Mouse (Mus musculus) lung, postnatal 4 days (tissue): ENCODE results near the gene Plin3.
A peak's percentile ranks its signal among the peaks of the same experiment; 100 is the strongest.

ENCODE experiments used
- DNase-seq, 2 experiments: peaks; one replicate each; pipeline ENCODE4 v3.0.0; 2021

The Plin3 gene

DNA sequence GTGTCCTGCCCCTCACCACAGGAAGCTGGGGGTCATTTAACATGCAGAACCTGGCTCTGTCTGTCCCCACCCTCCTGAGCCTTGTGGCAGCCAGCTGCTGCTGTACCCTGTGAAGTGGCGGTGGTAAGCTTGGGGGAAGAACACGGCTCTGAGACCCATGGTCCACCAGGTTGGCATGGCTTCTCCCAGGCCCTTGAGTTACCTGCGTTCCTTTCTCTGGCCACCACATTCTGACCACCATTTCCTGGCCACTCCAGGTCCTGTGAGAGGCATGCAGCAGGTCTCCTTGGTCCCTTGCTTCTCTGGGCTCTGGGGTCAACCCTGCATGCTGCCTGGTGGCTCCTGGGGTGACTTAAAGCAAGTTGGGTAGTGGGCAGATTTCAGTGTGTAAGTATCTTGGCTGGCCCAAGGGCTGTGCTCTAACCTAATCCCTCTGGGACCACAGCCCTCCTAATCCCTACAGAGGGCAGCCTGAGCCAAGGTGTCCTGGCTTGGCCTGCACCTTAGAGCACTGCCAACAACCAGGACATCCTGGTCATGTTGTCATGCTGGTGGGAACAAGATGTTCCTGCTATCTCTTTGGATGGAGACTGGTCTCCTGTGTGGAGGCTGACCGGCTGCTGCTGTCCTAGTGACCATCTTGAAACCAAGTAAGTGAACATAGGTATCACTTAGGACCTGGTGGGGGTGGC is at the start of gene Plin3:
Plin3 (minus strand) TSS at position 343 of the 692 bp plus-strand sequence.
- DNase-seq: no peak

DNA sequence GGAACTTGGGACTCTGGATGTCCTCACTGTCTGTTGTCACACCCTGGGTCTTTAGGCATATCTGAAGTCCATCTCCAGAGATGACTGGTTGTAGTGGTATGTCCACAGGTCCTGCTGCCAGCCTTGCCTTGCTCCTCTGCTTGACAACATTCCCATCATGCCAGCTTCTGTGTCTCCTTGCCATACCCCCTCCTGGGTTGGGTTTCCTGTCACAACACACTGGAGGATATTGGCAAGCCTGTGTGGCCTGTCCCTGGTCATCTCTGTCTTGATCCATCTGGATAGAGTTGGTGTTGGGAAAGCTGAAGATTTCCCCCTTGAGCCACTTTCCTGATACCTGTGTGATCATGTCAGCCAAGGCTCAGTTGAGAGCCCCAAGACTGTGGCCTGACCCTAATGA is 48.0 kb upstream of the Plin3 start:
- DNase-seq: no peak

DNA sequence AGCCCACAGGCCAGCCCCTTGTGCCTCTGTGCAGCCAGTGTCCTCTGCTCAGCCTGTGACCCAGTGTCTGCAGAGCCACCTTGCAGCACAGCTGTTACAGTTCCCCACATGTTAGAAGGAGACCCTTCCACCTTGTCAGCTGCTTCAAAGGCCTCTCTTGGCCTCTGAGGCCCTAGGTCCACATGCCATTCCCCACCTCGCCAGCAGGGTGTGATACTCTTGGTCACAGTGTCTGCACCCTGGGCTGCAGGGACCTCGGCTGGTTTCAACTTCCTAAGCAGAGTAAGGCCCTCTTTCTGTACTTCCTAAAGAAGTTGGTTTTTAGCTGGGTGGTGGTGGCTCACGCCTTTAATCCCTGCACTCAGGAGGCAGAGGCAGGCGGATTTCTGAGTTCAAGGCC is 46.2 kb upstream of the Plin3 start:
- peak; percentile 43 to 68 for DNase-seq

DNA sequence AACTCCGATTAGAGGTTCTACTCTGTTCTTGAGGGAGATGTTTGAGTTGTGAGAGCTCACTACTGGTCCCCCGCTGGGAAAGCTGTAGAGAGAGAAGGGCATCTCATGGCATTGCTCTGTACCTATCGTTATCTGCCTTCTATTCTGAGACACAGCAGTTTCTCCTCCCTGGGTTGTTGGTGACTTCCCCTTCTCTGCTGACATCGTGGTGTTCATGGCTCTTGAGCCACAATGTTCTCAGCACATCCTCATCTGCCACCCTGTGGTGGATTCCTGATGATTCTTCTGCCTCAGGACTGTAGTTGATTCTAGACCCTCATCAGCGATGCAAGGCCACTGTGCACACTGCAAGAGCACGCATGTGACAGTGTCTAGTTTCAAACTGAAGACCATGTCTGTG is 45.1 kb upstream of the Plin3 start:
- no peak for DNase-seq

DNA sequence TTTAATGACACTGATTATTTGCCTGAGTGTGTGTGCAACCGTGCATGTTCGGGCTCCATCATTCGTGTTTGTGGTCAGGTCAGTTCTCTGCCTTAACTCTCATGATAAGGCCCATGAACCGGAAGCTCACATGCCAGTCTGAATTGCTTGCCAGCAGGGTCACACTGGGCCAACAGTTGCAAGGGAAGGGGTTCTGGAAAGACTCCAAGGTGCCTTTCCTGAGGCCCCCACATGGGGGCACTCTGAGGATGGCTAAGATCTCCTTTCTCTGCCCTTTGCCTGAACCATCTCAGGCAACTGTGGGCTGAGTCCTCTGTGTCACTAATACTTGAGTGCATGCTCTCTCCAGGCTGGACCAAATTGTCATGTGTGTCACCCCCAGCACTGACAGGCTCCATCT is 44.5 kb upstream of the Plin3 start:
- DNase-seq: peak; percentile 73 to 74

DNA sequence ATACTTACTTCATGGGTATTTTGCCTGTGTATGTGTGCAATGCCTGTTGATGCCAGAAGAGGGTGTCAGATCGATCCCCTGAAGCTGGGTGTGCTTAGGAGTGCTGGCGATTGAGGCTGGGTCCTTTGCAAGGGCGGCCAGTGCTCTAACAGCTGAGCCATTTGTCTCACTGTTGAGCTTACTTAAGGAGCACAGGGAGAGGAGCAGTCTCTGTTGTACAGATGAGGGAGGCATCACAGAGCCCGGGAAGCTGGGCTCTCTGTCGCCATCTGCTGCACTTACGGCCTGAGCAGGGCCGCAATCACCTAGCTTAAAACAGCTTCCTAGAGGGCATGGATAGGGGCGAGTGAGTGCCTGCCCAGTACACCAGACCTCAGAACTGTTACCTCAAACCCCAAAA is 40.3 kb upstream of the Plin3 start:
- no peak for DNase-seq

DNA sequence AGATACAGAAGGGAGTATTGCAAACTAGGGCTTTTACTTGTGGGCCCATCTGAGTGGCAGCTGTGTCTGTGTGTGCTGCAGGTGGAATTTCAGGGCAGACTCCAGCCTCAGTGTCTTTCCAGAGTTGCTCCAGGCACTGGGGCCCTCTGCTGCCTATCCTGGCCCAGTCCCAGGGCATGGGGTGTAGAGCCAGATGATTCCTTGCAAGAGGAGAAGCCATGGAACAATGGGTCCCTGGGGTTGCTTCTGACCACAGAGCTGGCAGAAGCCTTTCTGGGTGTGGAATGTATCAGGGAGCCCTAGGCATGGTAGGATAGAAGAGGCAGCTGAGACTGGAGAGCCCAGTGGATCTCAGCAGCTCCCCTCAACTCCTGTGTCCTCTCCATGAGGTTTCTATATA is 38.6 kb upstream of the Plin3 start:
- DNase-seq: no peak

DNA sequence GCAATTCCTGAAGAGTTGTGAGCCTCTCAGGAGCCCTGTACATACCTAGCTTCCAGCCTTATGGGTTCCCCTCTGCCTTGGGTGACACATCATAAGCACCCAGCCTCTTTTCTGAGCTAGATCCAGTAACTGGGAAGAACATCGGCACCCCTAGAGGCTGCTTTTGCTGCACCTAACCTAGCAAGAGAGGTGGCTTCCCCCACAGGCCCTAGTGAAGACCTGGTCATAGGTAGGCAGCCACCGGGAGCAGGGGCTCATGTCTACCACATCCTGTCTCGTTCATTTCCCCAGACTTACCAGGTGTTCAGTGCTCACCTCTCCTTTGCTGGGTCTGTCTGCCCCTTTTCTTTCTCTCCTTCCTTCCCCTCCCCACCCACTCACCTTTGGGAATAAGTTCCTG is 37.7 kb upstream of the Plin3 start:
- DNase-seq: no peak

DNA sequence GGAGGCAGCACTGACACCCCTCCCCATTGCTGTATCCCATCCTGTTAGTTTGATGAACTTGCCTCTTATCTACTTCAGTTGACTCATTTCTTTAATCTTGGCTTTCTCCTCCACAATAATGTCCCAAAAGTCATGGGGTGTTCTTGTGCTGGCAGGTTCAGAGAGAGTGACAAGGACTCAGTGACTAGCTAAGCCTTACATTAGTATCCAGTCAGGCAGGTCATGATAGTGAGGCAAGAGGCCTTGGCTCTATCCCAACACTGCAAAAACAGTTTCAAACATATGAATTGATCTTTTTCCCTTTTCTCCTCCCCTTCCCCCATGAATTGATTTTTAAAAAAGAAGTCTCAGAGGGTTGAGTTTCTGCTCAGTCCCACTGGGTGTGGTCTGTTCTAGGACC is 36.6 kb upstream of the Plin3 start:
- no peak for DNase-seq

DNA sequence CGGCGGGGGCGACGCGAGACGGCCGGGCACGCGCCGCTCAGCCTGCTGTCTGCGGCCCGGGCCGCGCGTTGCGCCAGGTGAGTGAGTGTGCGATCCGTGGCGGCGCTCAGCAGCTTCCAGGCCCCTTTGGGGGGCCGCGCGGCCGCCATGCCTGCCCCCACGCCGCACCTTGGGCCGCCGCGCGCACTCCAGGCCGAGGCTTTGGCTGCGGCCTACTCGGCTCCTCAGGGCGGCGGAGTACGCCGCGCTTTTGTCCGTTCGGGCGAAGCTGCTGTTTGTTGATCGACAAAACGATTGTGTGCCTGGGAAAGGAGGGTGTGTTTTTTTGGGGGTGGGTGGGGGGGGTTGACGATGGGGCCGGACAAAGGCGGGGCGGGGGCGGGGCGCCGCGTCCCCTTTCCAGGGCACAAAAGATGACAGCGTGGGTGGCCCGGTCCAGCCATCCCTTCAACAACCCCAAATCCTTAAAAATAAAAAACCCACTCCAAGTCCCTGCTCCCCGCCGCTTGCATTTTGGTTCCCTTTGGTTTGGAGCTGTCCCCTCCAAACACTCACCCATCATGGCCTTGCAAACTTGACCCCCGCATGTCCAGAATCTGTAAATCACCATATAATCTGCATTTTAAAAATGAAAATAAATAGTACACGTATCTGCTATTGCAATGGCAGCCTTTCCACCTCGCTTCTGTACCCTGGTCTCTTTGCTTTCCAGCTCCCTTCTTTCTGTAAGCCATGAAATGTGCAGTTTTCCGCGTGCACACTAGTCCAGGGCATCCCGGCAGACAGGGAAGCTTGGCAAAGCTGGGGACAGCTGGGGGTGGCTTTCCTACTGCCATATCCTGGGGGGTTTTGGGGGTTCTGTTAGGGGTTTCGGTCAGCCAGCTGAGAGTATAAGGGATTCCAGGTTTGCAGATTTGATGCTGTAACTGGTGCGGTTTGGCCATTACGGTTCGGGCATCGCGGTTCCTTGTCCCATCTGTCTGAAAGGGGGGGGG is 33.8 kb upstream of the Plin3 start:
- DNase-seq: no peak

DNA sequence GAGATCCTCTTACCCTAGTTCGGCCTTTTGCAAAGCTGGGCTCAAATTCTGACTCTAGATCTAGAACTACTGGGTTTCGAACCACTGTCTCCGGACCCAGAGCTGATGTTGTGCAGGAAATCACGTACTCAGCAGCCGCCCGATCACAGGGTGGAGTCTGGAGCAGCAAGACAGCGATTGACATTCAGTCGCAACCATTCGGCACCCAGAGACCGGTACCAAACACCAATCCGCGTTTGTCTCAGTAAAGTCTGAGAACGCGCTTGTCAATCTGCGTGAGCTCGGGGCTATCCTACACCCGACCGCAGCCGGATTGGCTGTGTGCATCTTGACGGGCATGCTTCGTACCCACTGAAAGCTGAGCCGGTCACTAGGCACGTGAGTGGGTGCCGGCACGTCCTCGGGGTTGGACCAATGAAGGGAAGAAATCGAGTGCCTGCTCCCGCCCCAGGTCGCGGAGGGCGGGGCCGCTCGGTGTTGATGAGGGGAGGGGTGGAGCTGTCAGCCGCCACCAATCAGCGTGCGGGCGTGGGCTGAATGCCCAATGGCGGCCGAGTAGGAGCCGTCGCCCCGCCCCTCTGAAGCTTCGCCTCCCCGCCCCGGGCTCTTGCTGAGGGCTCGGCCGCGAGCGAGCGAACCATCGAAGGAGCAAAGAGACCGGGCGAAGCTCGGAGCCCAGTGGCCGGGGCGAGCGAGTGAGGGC is 32.9 kb upstream of the Plin3 start, which contains the start of gene Kdm4b:
Kdm4b (plus strand) TSS at position 613 of the 703 bp plus-strand sequence.
- peak; percentile 99 to 100 for DNase-seq

DNA sequence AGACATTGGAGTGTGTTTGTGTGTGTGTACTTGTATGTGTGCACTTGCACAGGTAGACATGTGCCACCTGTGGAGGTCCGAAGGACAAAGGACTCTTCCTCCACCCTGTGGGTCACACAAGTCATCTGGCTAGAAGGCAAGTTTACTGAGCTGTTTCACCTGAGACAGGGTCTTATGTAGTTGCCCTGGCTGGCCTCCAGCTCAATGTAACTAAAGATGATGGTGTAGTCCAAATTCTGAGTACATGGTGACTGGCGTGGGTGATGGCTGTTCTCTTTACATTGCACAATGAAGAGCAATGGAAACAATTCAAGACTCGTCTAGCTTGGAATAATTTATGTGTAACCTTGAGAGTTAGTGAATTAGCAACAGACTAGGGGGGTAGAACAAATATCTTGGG is 31.7 kb upstream of the Plin3 start:
- no peak for DNase-seq

DNA sequence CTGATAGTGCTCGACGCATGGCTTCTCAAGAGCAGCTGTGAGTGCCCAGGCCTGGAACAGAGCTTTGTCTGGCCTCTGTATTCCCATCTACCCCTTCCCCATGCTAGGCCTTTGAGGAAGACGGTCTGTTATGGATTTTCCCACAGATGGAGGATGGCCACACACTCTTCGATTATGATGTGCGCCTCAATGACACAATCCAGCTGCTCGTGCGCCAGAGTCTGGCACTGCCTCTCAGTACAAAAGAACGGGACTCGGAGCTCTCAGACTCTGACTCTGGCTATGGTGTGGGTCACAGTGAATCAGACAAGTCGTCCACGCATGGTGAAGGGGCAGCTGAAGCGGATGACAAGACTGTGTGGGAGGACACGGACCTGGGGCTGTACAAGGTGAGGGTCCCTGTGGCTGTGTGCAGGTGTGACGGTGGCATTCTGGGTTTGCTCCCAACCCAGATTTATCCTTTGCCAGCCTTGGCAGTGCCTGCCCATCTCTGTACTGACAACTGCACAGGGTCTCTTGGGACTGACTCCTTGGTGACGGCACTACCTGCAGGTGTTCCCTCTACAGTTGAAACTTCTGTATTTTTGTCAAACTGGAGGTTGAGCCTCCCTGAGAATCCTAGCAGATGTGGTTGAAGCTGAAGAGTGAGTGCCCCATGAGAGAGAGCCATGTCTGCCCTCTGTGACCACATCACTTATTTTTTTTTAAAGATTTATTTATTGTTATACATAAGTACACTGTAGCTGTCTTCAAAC is 16.7 kb upstream of the Plin3 start:
- DNase-seq: peak; percentile 33 to 79

DNA sequence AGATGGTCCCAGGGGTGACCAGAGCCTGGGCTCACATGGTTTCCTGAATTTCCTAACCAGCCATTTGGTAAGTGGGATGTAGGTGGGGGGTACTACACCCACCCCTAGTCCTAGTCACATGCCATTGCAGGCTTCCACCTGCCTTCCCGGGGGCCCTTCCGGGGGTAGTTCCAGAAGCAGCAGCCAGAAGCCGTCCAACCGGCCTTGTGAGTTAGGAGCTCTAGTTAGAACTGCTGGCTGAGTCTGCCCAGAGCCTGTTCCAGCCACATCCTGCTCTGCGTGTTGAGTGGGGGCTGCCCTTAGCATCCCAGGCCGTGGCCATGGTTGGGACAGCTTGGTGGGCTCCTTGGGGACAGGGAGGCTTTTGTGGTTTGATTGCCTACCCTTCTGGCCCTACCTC is 15.4 kb upstream of the Plin3 start:
- peak; percentile 41 to 65 for DNase-seq

DNA sequence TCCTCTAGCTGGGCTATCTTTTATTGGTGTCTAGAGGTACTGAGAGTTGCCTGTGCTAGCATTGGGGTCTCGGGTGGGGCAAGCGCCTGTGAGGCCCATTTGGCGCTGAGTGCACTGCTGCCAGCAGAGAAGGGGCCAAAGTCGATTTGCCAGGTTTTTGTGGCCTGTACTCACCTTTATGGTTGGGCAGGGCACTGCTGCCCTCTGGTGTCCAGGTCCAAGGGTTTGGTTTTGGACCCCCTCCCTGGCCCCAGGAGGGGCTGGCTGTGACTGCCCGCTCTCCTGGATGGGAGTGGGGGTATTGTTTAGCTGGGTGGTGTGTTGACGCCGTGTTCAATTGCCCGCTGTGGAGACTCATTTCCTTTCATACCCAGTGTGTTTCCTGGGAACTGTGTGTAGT is 13.2 kb upstream of the Plin3 start:
- DNase-seq: peak in 1 of 2 experiments; percentile 44

DNA sequence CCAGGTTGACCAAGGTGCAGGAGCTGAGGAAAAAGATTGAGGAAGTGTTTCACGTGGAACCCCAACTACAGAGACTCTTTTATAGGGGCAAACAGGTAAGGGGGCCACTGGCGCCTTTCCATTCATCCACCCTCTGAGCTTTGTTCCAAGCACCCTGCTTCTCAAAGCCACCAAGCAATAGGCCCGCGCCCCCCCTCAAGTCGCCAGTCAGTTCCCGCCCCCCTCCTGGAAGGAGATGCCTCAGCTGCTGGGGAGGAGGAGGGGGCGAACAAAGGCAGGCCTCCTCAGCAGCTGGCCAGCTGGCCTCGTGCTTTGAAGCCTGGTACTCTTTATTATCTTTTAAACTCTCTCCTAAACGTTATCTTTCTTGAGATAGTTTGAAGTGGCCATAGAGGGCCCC is 12.5 kb upstream of the Plin3 start:
- no peak for DNase-seq

DNA sequence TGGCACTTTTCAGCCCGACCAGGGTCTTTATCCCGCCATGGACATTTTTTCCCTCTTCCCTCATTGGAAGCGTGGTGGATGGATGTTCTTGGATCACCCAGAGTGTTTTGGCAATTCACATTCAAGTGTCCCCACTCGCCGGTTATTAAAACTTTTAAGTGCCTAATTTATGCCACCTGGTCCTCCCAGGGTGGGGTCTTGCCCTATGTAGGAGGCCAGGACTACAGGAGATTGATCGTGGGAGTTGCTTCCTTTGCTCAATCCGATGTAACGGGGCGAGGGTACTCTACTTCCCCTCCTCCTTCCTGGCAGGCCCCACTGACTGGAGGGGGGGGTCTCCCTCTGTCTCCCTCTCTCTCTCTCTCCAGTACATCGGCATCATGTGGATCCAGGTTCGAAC is 12.0 kb upstream of the Plin3 start:
- no peak for DNase-seq

DNA sequence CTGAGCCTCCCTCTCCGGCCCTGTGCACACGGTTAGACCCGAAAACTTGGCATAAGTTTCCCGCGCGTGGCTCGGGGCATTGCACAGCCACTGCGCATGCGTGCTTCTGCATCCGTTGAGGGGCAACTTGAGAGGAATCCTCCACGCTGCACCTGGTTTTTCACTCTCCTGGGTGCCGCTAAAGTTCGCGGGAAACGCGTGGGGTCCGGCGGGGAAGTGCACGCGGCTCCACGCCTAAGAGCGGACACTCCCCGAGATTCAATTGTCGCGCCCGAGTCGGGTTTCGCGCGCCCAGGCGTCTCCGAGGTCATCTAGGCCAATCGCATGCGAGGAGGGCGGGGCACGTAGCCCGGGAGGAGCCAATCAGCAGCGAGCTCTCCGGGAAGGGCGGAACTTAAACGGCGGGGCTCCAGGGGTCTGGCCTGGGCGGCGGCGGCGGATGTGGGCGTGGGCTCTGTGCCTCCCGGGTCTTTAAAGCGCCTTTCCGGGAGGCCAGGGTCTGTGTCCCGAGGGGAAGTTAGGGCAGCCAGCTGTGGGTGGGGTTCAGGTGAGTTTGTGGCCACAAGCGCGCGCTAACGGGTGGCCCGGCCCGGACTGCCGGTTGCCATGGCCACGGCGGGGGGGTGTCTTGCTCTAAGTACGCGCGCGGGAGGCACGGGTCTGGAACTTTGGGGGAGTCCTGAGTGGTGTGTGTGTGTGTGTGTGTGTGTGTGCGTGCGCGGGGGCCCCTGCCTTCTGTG is 11.3 kb upstream of the Plin3 start:
- DNase-seq: peak; percentile 97 to 99

DNA sequence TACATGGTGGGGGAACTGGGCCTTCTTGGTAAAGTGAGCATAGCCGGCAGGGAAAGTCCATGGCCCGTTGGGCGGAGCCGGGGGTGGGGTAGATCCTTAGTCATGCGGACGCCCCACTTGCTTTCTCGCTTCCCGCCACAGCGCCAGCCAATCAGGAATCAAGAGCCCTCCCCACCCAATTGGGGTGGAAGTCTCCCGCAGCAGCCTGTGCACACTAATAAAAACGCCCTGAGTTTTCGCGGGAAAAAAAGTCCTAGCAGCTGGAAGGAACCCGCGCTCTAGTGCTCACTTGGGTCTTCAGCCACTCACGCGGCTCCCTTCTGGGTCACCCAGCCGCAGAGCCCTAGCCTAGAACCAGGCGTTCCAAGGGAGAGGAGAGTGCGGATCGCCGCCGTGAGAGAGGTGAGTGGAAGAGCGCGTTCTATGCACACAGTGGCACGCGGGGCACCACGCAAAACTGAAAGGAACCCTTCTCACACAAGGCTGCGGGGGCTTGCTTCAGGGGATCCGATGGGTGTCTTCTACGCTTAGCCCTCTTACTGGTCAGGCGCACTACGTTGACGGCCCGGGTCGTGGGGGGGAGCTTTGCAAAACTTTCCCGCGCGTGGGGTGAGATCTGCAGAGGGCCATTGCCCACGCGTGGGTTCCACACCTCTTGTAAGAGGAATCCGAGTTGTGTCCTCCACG is 10.6 kb upstream of the Plin3 start, which contains the start of gene Uhrf1:
Uhrf1 (plus strand) TSS at position 162 of the 687 bp plus-strand sequence.
- DNase-seq: peak; percentile 85 to 90

DNA sequence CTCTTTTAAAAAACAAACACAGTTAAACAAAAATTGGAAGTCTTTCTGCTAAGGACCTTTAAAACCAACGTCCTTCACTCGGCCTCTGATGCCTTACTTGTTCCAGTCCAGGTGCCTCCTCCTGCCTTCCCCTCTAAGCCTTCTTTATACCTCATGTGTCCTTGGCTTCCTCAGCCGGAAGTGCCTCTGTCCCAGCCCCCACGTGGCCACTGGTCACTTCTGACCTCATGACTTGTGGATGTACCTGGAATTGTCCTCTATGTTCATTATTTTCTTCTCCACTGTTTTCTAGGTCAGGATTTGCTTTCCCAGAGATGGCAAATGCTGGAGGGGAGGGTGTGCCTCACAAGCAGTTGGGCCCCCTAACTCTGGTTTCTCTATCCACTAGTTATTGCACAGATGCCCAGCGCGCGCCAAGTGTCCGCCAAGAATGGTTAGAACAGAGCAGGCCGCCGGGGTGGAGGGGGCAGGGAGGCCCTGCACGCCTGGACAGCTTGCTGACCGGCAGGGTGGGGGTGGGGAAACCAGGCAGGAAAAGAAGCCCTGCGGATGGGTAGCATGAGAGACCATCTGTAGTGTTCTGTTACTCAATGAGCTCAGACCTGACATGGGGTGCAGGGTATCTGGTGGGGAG is 9.8 kb upstream of the Plin3 start:
- peak; percentile 40 to 62 for DNase-seq

DNA sequence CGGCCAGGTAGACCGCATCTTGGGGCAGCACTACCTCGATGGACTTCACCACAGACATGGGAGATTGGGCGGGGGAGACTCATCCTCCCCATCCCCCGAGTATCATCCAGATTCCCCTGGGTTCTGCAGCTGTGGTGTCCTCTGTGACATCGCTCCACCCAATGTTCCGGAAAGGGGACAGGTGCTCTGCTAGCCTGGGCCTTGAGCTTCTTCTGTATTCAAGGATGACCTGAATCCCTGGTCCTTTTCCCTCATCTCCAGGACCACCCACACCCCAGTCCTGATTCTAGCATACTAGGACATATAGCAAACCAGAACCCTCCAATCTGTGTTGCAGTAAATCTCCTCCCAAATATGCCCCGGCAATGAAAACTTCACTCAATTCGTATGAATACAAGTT is 7.5 kb upstream of the Plin3 start, which contains the start of gene Arrdc5:
Arrdc5 (minus strand) TSS at position 101 of the 400 bp plus-strand sequence.
- no peak for DNase-seq
